Mouse (Mus musculus) inflammation-experienced regulatory T-cells, adult 6 months (primary cell): ENCODE measurements at regions not wholly inside any gene's neighbourhood (a gene's known extent, or its start where the extent isn't known, plus 50 kb on each side); places are given as distances from the start of the nearest gene placed in this dataset.

Experiments used
- ATAC-seq: one replicate; pipeline ENCODE4 v1.8.0; 2017

DNA sequence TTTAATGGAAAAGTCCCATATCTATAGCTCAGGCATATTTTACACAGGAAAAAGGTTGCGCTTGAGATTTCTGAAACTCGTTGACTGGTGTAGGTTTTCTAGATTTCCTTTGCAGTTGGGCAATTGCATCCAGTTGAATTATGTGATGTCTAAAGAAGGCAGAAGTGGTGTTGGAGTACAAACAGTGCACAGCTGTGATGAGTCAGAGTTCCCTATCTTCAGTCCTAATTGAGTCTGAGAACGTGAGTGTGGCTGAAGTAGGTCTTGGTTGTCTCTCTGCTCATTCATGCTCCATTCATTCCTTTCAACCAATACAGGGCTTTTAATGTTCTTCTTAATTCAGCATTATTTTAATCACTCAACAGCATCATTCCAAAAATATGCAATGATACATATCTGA, 142.9 kb upstream of the Dpyd start:
- ATAC-seq: no peak

DNA sequence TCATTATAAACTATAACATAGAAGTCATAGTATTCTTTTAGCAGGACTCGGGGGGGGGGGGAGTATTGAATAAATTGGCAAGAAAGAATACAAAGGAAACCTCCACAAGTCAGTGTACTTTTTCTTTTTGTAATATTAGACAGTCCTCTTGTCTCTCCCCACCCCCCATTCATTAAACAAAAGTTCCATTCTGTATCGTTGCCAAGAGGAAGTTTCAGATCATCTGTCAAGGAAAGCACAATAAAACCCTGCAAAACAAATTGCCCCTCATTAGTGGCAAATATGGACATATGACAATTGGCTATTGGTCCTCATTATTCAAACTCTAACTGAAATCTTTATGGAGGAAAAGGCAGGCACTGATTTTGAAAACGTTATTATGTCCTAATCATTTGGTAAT, 140.2 kb upstream of the Dpyd start:
- ATAC-seq: no peak

DNA sequence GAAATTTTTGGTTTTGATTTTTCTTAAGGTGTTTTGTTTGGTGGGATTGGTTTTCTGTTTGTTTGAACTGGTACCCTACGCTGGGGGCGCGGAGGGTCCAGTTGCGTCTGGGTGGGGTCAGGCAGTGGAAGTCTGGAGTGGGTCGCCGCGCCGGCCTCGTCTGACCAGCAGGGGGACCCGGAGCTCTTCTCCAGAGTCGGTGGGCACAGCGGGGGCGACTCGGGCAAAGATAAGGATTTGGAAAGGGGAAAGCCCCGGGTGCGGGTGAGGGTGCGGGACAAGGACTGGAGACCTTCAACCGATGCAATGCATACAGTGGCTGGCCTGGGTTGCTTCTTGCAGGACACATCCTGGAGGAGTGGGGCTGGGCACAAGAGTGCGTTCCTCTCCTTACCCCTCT, 136.2 kb upstream of the Dpyd start:
- ATAC-seq: no peak

DNA sequence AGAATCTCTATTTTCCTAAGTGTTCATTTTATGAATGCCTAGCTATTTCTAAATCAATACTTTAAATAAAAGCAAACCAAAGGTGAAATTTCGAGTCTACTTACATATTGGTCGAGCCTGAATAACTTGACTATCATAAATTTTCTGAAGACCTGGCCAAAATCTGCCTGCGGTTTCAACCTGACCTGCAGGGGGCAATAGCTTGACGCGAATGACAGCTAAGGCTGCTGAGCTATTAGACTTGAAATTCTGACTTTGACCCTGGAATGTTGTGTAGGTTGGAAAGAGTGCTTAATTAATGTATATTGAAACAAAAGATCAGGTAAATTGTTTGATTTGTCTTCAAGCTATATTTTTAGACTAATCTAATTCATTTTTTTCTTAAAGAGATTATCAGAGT, 133.4 kb upstream of the Dpyd start:
- ATAC-seq: no peak

DNA sequence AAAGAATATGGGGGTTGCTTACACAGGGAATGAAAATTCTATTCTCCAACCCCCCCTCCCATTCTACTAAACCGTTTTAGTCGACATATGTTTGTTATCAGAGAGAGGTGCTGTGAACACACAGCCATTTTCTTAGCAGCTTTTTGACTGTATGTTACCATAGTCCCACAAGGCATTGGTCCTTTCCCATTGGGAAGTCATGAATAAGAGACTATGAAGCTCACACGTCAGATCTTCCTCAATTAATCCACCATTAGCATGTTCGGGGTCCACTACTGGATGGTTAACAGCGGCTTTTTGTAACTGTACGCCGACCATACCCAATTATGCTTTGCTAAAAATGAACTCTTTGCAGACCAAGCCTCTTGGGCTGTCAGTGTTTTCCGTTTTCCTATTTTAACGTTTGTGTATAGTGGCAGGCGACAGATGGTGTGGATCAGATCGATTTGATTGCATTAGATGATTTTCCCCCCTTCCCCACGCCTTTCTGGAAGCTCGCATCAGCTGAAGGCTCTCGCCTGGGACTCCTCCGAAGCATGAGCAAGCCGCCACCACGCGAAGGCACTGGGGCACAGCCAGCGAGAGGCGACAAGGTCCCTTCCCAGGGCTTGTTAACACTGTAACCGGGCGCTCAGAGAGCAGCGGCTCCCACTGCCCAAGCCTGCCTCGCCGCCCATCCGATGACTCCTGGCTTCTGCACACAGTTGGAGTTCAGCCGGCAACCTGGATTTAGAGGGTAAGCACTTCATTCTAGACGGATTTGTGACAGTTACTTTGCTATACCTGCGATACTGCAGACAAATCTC, 131.9 kb upstream of the Dpyd start:
- no peak for ATAC-seq

DNA sequence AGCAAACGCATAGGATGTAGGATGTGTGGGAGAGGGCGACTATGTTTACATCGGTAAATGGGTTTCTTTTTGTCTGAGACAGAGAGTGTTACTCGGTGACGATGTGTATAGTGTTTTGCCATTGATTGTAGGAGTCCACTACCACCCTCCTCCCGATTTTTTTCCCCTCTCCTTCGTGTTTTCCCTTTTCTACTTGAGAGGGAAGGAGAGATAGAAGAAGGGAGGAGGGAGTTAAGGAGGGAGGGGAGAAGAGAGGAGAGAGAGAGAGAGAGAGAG, 131.4 kb upstream of the Dpyd start:
- ATAC-seq: no peak

DNA sequence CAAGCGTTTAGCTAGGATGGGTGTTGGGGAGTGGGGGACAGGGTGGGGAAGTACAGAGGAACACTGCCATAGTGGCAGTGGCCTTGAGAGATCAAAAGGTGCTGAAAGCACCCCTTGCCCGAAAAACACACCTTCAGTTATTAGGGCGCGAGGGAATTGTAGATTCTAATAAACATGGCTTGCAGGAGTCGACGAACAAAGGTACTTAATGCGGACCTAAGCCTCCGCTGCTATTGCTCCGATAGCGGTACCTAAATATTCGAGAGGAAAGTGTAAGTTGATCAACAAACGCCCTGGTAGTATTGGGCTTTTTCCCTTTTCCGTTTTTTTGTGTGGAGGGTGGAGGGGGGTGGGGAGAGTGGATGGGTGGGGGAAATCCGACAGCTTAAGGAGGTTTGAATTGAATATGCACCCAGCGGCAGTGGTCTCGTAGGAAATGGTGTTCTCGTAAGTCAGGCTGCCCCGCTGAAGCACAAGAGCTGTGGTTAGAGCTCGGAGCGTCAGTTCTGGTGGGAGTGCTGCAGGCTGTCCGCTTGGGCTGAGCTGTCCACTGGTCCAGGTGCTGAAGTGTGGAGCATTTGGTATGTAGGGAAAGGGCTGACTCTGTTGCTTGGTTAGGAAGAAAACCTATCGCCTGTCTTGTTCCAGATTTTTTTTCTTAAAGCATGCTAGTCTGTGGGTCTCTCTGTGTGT, 130.8 kb upstream of the Dpyd start:
- no peak for ATAC-seq

DNA sequence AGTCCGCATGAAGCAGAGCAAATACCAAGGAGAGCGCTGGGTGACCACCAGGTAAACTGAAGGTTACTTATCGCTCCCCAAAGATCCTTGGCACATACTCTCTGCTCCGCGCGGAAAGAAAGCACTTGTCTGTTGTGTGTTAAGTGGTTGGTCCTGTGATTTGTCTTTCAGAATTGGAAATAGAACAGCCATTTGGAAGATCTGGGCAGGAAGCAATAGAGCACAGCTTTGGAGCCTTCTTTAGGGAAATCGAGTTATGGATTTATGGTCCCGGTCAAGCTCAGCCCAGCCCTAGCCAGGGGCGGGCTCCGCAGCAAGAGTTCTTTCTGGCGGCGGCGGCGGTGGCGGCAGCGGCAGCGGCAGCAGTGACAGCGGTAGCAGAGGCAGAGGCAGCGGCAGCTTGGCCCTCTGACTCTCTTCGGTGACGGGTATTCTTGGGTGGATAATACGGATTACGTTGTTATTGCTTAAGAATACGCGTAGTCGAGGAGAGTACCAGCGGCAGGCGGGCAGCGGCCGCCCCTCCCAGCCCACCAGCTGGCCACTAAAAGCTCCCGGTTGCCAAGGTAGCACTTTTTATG, 128.4 kb upstream of the Dpyd start:
- ATAC-seq: no peak

DNA sequence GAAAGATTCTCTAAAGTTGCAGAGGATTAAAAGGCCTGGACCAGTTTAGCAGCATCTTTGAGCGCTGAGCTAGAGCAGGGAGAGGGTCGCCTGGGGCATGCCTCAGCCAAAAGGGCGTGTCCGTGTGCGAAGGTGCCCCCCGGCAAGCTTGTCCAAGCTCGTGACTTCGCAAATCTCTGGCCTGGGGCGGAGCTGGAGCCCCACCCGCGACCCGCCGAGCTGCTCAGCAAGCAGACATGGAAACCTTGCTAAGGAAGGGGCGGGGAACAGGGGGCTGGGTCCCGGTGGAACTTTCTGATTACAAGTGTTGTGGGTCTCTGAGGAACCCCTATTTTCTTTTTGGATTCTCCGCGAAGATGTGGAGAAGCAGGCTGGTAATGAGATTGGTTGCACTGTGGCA, 127.6 kb upstream of the Dpyd start:
- ATAC-seq: no peak

DNA sequence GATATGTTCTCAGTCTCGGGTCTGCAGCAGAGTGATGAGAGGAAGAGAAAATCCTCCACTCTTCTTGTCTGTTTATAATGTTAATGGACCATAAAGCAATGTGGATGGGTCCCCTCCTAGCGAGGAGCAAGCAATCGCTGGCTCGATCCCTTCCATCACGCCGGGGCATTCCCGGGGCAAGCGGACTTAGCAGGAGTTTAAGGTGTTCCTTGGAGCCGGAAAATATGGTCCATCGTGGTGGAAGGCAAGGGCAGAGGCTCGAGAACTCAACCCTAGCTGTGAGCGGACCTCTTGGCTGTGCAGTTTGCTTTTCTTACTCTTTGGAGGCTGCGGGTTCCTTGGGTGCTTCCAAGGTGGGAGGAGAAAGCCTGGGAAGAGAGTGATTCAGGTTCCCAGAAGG, 127.1 kb upstream of the Dpyd start:
- ATAC-seq: no peak

DNA sequence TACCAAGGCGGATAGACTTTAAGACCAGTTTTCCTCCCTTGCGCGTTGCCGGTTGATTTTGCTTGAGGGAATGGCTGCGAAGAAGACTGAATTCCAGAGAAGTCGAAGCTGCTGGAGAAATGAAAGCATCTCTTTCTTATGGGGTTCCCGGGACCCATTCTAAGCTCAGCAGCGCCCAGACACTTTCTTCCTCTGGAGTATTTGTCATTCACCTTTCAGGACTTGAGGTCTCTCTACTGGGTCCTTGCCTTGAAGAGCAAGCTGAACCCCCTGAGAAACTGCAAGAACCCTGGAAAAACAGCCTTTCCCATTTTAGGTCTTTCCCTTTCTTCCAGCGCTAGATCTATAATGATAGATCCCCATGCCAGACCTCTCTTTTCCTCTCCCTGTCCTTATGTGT, 126.7 kb upstream of the Dpyd start:
- ATAC-seq: no peak

DNA sequence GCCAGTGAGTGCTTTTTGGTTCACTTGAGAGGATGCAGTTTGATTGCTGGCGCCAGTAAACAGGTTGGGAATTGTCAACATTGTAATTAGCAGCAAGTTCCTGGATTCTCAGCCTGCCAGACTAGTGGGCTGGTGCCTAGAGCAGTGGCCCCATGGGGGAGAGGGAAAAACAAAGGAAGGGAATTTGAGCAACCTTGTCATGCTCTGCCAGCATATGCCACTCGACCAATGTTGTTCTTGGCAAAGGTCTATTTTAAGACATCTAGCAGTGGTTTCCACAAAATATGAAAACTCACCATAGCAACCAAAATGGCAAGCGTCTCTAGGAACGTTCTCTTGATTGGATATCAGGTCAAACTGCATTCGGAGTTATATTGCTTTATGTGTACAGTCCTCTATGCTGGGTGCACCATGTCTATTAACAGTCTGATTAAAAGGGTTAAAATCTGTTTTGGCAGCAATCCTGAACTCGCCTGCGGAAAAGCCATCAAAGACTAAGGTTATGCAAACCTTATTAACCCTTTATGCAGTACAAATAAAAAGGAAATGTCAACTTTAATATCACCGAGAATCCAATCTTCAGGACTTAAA, 118.1 kb upstream of the Dpyd start:
- no peak for ATAC-seq

DNA sequence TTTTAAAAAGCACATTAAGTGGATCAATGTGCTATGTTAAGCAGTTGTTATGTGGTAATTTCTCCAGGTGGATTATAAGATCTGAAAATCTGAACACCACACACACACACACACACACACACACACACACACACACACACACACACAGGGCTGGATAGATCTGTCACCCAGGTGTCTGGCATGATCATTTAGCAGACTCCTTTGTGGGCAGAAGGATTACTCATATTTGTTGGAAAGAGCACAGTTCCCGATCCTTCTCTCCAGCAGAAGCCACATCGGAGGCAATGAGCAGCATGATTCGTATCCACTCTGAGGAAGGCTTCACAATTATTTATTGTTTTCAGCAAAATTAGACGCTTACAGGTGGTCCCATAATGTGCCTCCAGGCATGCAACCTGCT, 116.6 kb upstream of the Dpyd start:
- no peak for ATAC-seq

DNA sequence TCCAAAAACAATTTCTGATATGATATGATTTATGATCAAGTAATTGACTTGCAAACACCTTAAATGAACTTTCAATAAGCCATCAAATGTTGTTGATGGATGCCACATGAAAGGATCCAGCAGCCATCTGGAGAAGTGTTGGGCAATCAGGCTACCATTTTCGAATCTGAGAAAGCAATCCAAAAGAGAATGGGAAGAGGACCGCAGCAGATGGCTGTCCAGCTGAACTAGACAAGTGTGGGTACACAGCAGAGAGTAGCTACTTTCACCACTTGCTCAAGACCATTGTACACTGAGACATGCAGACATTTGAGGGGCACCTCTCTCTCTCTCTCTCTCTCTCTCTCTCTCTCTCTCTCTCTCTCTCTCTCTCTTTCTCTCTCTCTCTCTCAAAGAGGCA, 102.3 kb upstream of the Dpyd start:
- ATAC-seq: no peak

DNA sequence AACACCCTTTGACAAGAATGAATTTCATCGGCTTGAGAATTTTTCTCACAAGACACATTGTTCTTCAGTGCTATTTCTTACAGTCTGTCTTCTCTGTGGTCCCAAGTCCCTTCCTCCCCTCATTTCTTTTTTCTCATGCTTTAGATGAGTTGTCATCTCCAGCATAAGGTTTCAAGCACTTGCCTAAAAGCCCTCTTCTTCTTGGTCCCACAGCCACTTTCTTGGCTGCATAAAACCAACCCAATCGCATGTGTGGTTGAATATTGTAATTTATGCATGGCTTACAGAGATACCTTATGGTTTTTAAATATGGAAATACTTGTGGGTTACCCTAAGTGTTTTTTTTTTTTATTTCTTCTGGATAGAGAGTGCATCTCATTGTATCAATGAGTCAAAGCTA, 96.3 kb upstream of the Dpyd start:
- no peak for ATAC-seq

DNA sequence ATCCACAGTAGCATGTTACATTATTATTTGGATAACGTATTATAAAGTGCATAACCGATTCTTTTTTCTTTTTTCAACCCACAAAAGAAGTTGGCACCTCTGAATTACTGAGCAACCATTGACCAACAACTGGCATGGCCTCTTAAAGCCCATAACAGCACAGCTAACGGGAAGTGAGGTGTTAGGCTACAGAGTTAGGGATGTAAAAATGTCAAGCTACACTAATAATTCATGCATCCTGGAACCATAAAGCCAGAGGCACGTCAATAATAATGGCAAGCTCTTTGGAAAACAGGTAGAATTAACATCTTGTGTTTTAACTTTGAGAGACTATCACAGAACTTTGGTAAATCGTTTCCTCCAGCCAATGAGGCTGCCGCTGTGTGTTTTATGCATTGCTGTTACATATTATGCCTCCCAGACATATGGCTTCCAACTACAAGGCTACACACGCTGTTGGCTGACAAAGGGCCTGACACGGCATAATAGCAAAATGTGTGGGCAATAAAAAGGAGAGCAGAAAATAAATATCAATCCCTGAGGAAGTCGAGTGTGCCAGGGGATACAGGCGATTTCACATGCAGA, 89.6 kb upstream of the Dpyd start:
- ATAC-seq: no peak

DNA sequence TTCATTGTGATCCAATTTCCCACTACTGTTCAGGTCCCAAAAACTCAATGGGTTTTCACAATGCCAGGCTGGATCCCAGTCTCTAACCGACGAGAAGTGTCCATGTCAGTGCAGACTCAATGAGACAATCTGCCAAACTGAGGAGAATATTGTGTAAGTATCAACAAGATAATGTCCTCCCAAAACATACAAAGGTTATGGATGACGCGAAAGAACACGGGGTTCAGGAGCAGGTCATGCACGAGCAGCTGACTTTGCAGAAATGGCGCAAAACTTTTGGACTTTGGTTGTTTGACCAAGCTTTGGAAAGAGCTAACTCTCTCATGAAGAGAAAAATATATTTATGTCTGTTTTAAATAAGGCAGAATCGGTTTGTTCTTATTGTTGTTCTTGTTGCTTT, 83.9 kb upstream of the Dpyd start:
- ATAC-seq: no peak

DNA sequence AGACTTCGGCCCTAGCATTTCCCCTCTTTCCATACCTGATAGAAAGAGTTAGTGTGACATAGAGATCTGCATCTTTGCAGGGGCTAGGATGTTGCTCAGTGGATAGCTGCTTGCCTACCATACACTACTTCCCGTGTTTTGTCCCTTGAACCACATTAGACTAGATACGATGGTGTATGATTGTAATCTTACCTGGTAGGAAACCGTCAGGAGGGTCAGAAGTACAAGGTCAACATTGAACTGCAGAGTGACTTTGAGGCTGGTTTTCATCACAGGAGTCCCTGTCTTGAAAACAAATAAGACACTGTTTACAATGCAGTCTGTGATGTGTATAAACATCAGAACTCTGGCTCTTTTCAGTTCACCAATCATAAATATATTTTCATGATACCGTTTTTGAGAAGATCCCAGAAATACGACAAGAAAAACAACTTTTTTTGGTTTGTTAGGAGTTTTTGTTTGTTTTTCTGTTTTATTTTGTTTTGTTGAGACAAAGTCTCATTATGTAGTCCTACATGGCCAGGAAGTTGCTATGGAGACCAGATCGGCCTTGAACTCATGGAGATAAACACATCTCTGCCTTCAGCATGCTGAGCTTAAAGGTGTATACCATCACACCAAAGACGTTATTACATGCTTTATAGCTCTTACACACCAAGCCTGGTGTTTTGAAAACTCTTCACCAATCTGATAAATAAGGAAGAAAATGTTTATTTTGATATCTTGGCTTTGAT, 81.2 kb upstream of the Dpyd start:
- ATAC-seq: no peak

DNA sequence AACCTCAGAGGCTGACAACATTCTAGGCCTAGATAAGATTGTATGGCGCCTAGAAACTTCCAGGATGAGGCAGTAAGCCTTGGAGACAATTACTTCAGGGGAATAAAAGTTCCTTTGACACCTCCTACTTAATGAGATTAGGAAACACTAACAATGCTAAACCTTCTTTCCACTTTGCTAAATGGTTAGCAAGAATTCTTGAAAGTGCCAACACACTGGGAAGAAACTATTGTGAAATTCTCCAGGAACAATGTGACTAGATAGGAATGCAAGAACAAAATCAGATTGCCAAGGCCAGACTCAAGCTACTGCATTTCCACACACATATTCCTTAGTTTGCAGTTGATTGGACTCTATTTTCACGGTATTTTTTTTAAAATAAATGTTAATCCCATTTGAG, 76.0 kb upstream of the Dpyd start:
- no peak for ATAC-seq

DNA sequence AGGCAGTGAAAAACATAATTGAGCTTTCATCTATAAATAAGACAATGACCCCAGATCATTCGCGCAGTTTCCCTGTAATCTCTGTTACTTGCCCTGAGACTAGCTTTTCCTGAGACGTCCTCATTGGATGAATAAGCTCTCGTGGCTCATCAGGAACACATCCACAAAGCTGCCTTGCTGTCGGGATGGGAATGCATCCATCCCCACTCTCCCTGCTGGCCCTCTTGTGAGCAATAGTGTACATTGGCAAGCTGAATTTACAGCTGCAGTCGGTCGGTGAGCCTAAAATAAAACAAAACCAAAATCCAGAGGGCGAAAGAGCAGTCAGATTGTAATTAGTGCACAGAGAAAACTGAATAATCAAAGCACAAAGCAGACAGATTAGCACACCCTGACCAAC, 74.5 kb upstream of the Dpyd start:
- no peak for ATAC-seq

DNA sequence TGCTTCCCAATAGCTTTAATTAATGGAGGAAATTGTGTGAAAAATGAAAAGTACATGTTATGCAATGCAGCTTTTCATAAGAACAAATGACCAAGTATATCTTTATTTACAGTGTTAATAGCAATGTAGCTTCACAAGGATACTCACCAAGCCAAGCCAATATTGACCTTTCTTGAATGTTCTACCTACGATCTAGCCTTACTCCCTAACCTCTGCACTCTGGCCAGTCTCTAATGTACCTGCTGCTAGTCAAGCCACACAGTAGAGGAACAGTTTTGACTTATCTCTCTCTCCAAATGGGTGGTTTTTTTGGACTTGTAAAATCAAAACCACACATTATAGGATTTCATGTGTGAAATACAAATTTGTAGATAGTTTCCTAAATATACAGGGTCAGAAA, 70.8 kb upstream of the Dpyd start:
- ATAC-seq: no peak

DNA sequence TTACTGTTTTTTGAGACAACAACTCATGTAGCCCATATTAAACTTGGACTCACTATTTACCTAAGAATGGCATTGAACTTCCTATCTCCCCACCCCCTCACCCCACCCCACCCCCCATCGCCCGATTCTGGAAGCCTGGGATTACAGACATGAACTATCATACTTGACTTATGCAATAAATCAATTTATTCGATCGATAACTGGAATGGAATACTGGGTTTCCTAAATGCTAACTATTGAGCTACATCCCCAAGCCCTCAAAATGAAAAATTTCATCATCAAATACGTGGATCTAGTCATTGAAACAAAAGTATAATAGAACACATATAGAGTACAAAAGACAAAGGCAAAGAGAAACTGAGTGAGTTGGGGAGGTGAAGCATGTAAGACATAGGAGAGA, 70.1 kb upstream of the Dpyd start:
- ATAC-seq: no peak

DNA sequence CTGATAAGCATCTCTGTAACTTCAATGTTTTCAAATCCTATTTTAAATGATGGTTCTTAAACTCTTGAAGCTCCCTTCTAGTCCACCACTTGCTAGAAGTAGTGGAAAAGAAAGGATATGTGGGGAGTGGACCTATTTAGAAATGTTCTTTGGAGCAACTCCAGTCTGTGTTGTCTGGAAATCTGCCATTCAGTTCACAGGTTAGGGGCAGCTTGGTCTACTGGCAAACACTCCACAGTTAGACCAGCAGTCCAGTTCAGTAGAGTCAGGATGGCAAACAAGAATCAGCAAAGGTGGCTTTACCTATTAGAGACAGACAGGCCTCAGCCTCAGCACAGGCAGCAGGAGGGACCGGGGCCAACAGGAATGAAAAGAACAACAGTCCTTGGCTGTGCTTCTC, 67.3 kb upstream of the Dpyd start:
- no peak for ATAC-seq
